17 mouse cellular contexts compared by ENCODE assay signal in the genomic region with DNA sequence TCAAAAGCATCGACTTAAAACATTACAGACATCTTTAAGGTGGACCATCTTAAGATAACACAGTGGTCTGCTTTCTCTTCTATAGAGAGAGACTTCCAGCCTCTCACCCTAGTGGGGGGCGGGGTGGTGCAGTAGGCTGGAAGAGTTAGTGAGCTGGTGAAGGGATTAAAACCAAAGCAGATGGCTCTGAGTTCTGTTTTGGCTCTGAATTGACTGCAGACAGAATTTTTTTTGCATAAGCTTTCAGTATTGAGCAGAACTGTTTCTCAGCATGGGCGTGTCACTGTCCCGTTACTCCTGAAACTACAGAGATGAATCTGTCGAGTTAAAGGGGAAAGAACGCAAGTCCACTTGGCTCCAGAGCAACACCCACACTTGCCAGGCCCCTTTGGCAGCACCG. TPM values are rescaled to one million over a fixed set of nuclear protein-coding genes. Genes with fewer than 3 reads are reported as not detected.
A peak's percentile ranks its signal among the peaks of the same experiment; 100 is the strongest.
DNase-seq lines count a peak whose midpoint lies in the region; ATAC-seq and TF ChIP-seq lines count a peak whose summit lies in the region.
"Had no signal": no experiment of that assay in that cellular context is flagged by ENCODE, and none has a peak within 500 bp of the region (broad histone marks: within the 10 kb centered on the region; RNA-seq: fewer than 3 reads in every experiment).

No protein-coding gene starts in this region.

- DNase-seq in frontal cortex, postnatal 25 days (ENCODE audit: low spot score in 2 of 2) = no peak
- peak; percentile 73 for DNase-seq in CH12.LX (ENCODE audit: extremely low read depth)
- DNase-seq in cerebellum, adult 8-10 months = peak; percentile 39
- peak; percentile 55 to 56 for DNase-seq in layer of hippocampus, adult 8-10 months (ENCODE audit: low spot score in 2 of 2)
- no peak for DNase-seq in gastrocnemius, adult 8-10 months (ENCODE audit: low spot score in 2 of 2)
- DNase-seq: adrenal gland, postnatal 10 days; B cell, adult 2 months; gastrocnemius, postnatal 14 days; kidney, postnatal 10 days had no signal

- no peaks in the 10 kb centered on the region for H3K79me2 ChIP-seq in CH12.LX (replicated peaks; ENCODE audit: control insufficient read depth, extremely low read depth, insufficient read depth, poor library complexity, severe bottlenecking)

- WGBS in intestine, embryonic 15.5 days = 74% methylated on average over 7 of the region's 7 CpGs
- WGBS in hindbrain, embryonic 12.5 days = 79% methylated on average over 7 of the region's 7 CpGs

- peak; percentile 84 for ATAC-seq in frontal cortex, adult (ENCODE audit: low TSS enrichment)
- ATAC-seq in intestine, embryonic 15.5 days = no peak
- no peak for ATAC-seq in hindbrain, embryonic 12.5 days (ENCODE audit: low FRiP score)
- ATAC-seq: intestine, embryonic 16.5 days; liver, embryonic 12.5 days; lung, postnatal 0 days had no signal

- peak; percentile 91 for TF ChIP-seq EP300 in CH12.LX (IDR thresholded peaks at IDR 0.05; ENCODE audit: low read length)

- TF ChIP-seq POLR2A in CH12.LX (IDR thresholded peaks at IDR 0.05; ENCODE audit: low read depth, low read length) = 0 out of 2 replicates have a peak, but pooled peaks have one; percentile 24

- no peak overlapping the region for H3K4me3 ChIP-seq in CH12.LX (replicated peaks in 1 of 3; ENCODE audit: low read depth in 2 of 3, low read length in 2 of 3, poor library complexity in 1 of 3)
- H3K4me3 ChIP-seq in intestine, embryonic 15.5 days (replicated peaks) = no peak overlapping the region
- no peak overlapping the region for H3K4me3 ChIP-seq in hindbrain, embryonic 12.5 days
- H3K4me3 ChIP-seq: heart, embryonic 10.5 days; liver, embryonic 12.5 days had no signal

- TF ChIP-seq RAD21 in CH12.LX (IDR thresholded peaks at IDR 0.05; ENCODE audit: low read depth, low read length) = no peak

- H3K27ac ChIP-seq in CH12.LX (ENCODE audit: insufficient read depth, low read depth) = peak overlapping the region; percentile 81
- no peak overlapping the region for H3K27ac ChIP-seq in intestine, embryonic 15.5 days
- H3K27ac ChIP-seq in hindbrain, embryonic 12.5 days = no peak overlapping the region
- H3K27ac ChIP-seq: heart, embryonic 10.5 days; liver, embryonic 12.5 days had no signal

- peaks cover 6% of the 10 kb centered on the region for H3K9me3 ChIP-seq in CH12.LX (replicated peaks; ENCODE audit: low read length)
- H3K9me3 ChIP-seq in intestine, embryonic 15.5 days = no peaks in the 10 kb centered on the region
- no peaks in the 10 kb centered on the region for H3K9me3 ChIP-seq in hindbrain, embryonic 12.5 days (replicated peaks)
- H3K9me3 ChIP-seq: heart, embryonic 10.5 days; liver, embryonic 12.5 days had no signal

- peak overlapping the region; percentile 97 for H3K4me2 ChIP-seq in CH12.LX (ENCODE audit: insufficient read depth, low read depth, poor library complexity, severe bottlenecking)
- H3K4me2 ChIP-seq in intestine, embryonic 15.5 days (replicated peaks) = no peak overlapping the region
- H3K4me2 ChIP-seq in hindbrain, embryonic 12.5 days (replicated peaks) = no peak overlapping the region
- H3K4me2 ChIP-seq: liver, embryonic 12.5 days; midbrain, embryonic 11.5 days had no signal

- H3K36me3 ChIP-seq in CH12.LX (replicated peaks in 1 of 2; ENCODE audit: control insufficient read depth in 1 of 2, insufficient read depth in 1 of 2, low read length in 1 of 2) = no peaks in the 10 kb centered on the region
- no peaks in the 10 kb centered on the region for H3K36me3 ChIP-seq in intestine, embryonic 15.5 days
- H3K36me3 ChIP-seq in hindbrain, embryonic 12.5 days = no peaks in the 10 kb centered on the region
- H3K36me3 ChIP-seq: heart, embryonic 10.5 days; liver, embryonic 12.5 days had no signal

- no peak overlapping the region; the same call in 1 of the 2 replicates for H3K9ac ChIP-seq in CH12.LX (ENCODE audit: insufficient read depth, low read depth)
- H3K9ac ChIP-seq in intestine, embryonic 15.5 days = no peak overlapping the region
- no peak overlapping the region for H3K9ac ChIP-seq in hindbrain, embryonic 12.5 days
- H3K9ac ChIP-seq: liver, embryonic 12.5 days had no signal

- H3K27me3 ChIP-seq in CH12.LX (replicated peaks) = peaks cover 10% of the 10 kb centered on the region
- no peaks in the 10 kb centered on the region for H3K27me3 ChIP-seq in intestine, embryonic 15.5 days (replicated peaks)
- H3K27me3 ChIP-seq in hindbrain, embryonic 12.5 days = no peaks in the 10 kb centered on the region
- H3K27me3 ChIP-seq: liver, embryonic 12.5 days had no signal

- no peak for TF ChIP-seq CTCF in CH12.LX (conservative IDR thresholded peaks at IDR 0.05 in 1 of 2, IDR thresholded peaks at IDR 0.05 in 1 of 2; ENCODE audit: low read depth in 2 of 2, low read length in 2 of 2)

- dilution Hi-C loops in CH12.LX (cut with MboI; ENCODE audit: extremely low pct_ligation_motif_present, extremely low pct_unique_long_range_greater_than_20kb, low sequenced_read_pairs) = no loop called here

- in situ Hi-C loops in CH12.LX (cut with MboI; ENCODE audit: low pct_ligation_motif_present, low pct_unique_long_range_greater_than_20kb, low sequenced_read_pairs) = no loop called here

- H3K4me1 ChIP-seq in CH12.LX (ENCODE audit: control insufficient read depth in 1 of 2, insufficient read depth in 2 of 2) = peaks cover 4 to 24% of the 10 kb centered on the region in 2 experiments
- peaks cover 3% of the 10 kb centered on the region for H3K4me1 ChIP-seq in intestine, embryonic 15.5 days (replicated peaks)
- H3K4me1 ChIP-seq in hindbrain, embryonic 12.5 days = peaks cover 8% of the 10 kb centered on the region

TF ChIP-seq in CH12.LX, 34 proteins besides CTCF, POLR2A, EP300 and RAD21:
- no peak for TF ChIP-seq E2F4 (IDR thresholded peaks at IDR 0.05; ENCODE audit: insufficient replicate concordance, low read depth, low read length)
- peak; percentile 71 for TF ChIP-seq ETS1 (conservative IDR thresholded peaks at IDR 0.05; ENCODE audit: low read depth, low read length)
- peak; percentile 88 for TF ChIP-seq JUN (IDR thresholded peaks at IDR 0.05; ENCODE audit: insufficient read depth, low read depth, low read length)
- no peak for TF ChIP-seq USF2 (conservative IDR thresholded peaks at IDR 0.05; ENCODE audit: low read depth, low read length)
- TF ChIP-seq UBTF (IDR thresholded peaks at IDR 0.05; ENCODE audit: low read depth, low read length) = no peak
- peak; percentile 76; the same call in 1 of the 2 replicates for TF ChIP-seq RCOR1 (conservative IDR thresholded peaks at IDR 0.05; ENCODE audit: low read depth, low read length)
- peak; percentile 83 for TF ChIP-seq ZNF384 (IDR thresholded peaks at IDR 0.05; ENCODE audit: low read depth, low read length)
- 0 out of 2 replicates have a peak, but pooled peaks have one; percentile 34 for TF ChIP-seq MAFK (IDR thresholded peaks at IDR 0.05; ENCODE audit: insufficient replicate concordance, low read length)
- TF ChIP-seq IRF4 (IDR thresholded peaks at IDR 0.05; ENCODE audit: low read depth, low read length) = peak; percentile 98
- TF ChIP-seq ZC3H11A (IDR thresholded peaks at IDR 0.05; ENCODE audit: low read depth, low read length) = no peak
- peak; percentile 95 for TF ChIP-seq JUND (conservative IDR thresholded peaks at IDR 0.05; ENCODE audit: low read depth, low read length)
- 0 out of 2 replicates have a peak, but pooled peaks have one; percentile 44 for TF ChIP-seq TBP (conservative IDR thresholded peaks at IDR 0.05; ENCODE audit: low read depth, low read length)
- peak; percentile 47; the same call in 1 of the 2 replicates for TF ChIP-seq ELF1 (IDR thresholded peaks at IDR 0.05; ENCODE audit: low read depth, low read length)
- TF ChIP-seq TCF12 (IDR thresholded peaks at IDR 0.05; ENCODE audit: low read depth, low read length) = peak; percentile 82; the same call in 1 of the 2 replicates
- TF ChIP-seq MEF2A (IDR thresholded peaks at IDR 0.05; ENCODE audit: borderline replicate concordance, low read depth, low read length) = peak; percentile 86
- TF ChIP-seq HCFC1 (IDR thresholded peaks at IDR 0.05; ENCODE audit: low read depth, low read length) = no peak
- peak; percentile 64 for TF ChIP-seq MXI1 (IDR thresholded peaks at IDR 0.05; ENCODE audit: low read depth, low read length)
- peak; percentile 80 for TF ChIP-seq CHD2 (IDR thresholded peaks at IDR 0.05; ENCODE audit: low read length)
- no peak for TF ChIP-seq GABPA (IDR thresholded peaks at IDR 0.05; ENCODE audit: insufficient replicate concordance, low read depth, low read length)
- peak; percentile 65 for TF ChIP-seq BHLHE40 (IDR thresholded peaks at IDR 0.05; ENCODE audit: low read depth, low read length)
- TF ChIP-seq MAZ (IDR thresholded peaks at IDR 0.05; ENCODE audit: low read depth, low read length) = 0 out of 2 replicates have a peak, but pooled peaks have one; percentile 43
TF ChIP-seq in CH12.LX: peak in this region for 15.

RNA-seq across cellular contexts. Expression of a gene that starts 4.6 kb away (rescaled TPM):
- 11.5 and 16.7 TPM in 2 replicates for total RNA-seq in CH12.LX (2012; rRNA removed)
- total RNA-seq in CH12.LX (2014; rRNA removed) = 3.0 and 3.1 TPM in 2 replicates
- 5.1 and 5.3 TPM in 2 replicates for polyA plus RNA-seq in CH12.LX (2012; ENCODE audit: insufficient read length, low read depth)
- total RNA-seq in layer of hippocampus, adult 8-10 months (2022) = 10 to 100 TPM; 82.6 to 92.2 (median 84.5) TPM
- 10 to 100 TPM; 31.9 to 41.4 (median 34.4) TPM for total RNA-seq in gastrocnemius, adult 8-10 months (2022)
- 12.8 and 15.7 TPM in 2 replicates for polyA plus RNA-seq in intestine, embryonic 15.5 days (2015; fragmentation: Nextera tagmentation; extraction: Ambion mirVana)
- 58.9 and 61.5 TPM in 2 replicates for polyA plus RNA-seq in hindbrain, embryonic 12.5 days (2016; fragmentation: Nextera tagmentation; extraction: Ambion mirVana)

Comparison
In these comparisons a context has a peak if more than half of its experiments do, and no peak if none do; other contexts are left out.
1. DNase-seq: peak in CH12.LX (single experiment), cerebellum, adult 8-10 months (single experiment) and layer of hippocampus, adult 8-10 months (2 of 2); none in frontal cortex, postnatal 25 days (0 of 2) and gastrocnemius, adult 8-10 months (0 of 2).